Mouse (Mus musculus): ENCODE results near the gene Shmt1.

DNA sequence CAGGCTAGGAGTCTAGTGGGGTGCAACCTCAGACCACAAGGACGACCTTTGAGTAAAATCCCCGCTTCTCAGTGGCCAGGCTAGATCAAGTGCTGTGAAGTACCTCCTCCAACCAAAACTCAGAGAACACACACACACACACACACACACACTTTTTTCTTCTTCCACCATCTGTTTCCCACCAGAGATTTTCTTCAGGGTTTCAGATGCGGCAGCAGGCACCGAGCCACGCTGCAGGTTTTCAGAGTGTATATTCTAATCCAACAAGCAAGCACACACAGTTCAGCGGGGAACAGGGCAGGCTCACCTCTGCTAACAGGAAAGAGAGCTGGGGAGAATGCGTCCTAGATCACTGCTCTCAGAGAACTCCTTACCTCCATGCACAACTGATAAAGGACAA, 55.9 kb downstream of the Shmt1 start:
- TF ChIP-seq POLR2A (IDR thresholded peaks at IDR 0.05; ENCODE audit: extremely low read depth, insufficient read depth, low read length) (no peak), CTCF (IDR thresholded peaks at IDR 0.05; ENCODE audit: low read depth, low read length) (no peak)
